Comparison of ENCODE assay signal across 17 mouse cellular contexts in genomic region chr2:77277272-77277671, GRCm38 (mm10). TPM values are rescaled to one million over a fixed set of nuclear protein-coding genes. Genes with fewer than 3 reads are reported as not detected.
A peak's percentile ranks its signal among the peaks of the same experiment; 100 is the strongest.
DNase-seq lines count a peak whose midpoint lies in the region; ATAC-seq lines count a peak whose summit lies in the region.
"Had no signal": no experiment of that assay in that cellular context is flagged by ENCODE, and none has a peak within 500 bp of the region (broad histone marks: within the 10 kb centered on the region; RNA-seq: fewer than 3 reads in every experiment).

No protein-coding gene starts in this region.

- H3K9ac ChIP-seq in kidney, embryonic 16.5 days (replicated peaks; ENCODE audit: low read length), result no peak overlapping the region
- H3K9ac ChIP-seq: embryonic facial prominence, embryonic 13.5 days; forebrain, embryonic 12.5 days; heart, embryonic 12.5 days; hindbrain, embryonic 15.5 days had no signal

- H3K9me3 ChIP-seq in kidney, embryonic 16.5 days (ENCODE audit: low read length), result no peaks in the 10 kb centered on the region
- H3K9me3 ChIP-seq: embryonic facial prominence, embryonic 13.5 days; forebrain, embryonic 12.5 days; hindbrain, embryonic 15.5 days had no signal

- peak overlapping the region; percentile 42 for H3K4me2 ChIP-seq in kidney, embryonic 16.5 days (replicated peaks; ENCODE audit: low read depth, low read length)
- H3K4me2 ChIP-seq: embryonic facial prominence, embryonic 13.5 days; forebrain, embryonic 12.5 days; heart, embryonic 12.5 days; hindbrain, embryonic 15.5 days had no signal

- peak; percentile 57 to 90 for DNase-seq in kidney, adult 8-10 months
- DNase-seq in kidney, postnatal 10 days, result no peak
- peak; percentile 93 for DNase-seq in kidney, adult 9 months
- no peak for DNase-seq in retina, embryonic 14.5 days (ENCODE audit: low spot score)
- no peak for DNase-seq in heart, postnatal 4 days
- DNase-seq: adrenal gland, postnatal 14 days; cerebellum, adult 18-20 months; cerebellum, adult 9-11 months; cerebellum, postnatal 36 days; gastrocnemius, postnatal 14 days had no signal

- peaks cover 43% of the 10 kb centered on the region for H3K4me1 ChIP-seq in kidney, embryonic 16.5 days (ENCODE audit: insufficient read depth, low read length)

- no peaks in the 10 kb centered on the region; the same call in 1 of the 2 replicates for H3K36me3 ChIP-seq in kidney, embryonic 16.5 days (ENCODE audit: insufficient read depth, low read length)
- H3K36me3 ChIP-seq: forebrain, embryonic 12.5 days; heart, embryonic 12.5 days; hindbrain, embryonic 15.5 days had no signal

- WGBS in kidney, embryonic 16.5 days, result 50% methylated on average over 4 of the region's 4 CpGs

- peak overlapping the region; percentile 93 for H3K27ac ChIP-seq in kidney, embryonic 16.5 days (ENCODE audit: low read length)
- H3K27ac ChIP-seq: embryonic facial prominence, embryonic 13.5 days; forebrain, embryonic 12.5 days; hindbrain, embryonic 15.5 days had no signal

- no peak for ATAC-seq in kidney, embryonic 16.5 days (ENCODE audit: low FRiP score, low TSS enrichment)
- ATAC-seq in activated CD4-positive, CD25-positive, alpha-beta regulatory T cell, adult 4 months, result no peak
- ATAC-seq: forebrain, embryonic 16.5 days had no signal

- no peaks in the 10 kb centered on the region for H3K27me3 ChIP-seq in kidney, embryonic 16.5 days (ENCODE audit: insufficient read depth, low read length)
- H3K27me3 ChIP-seq: embryonic facial prominence, embryonic 13.5 days; forebrain, embryonic 12.5 days; heart, embryonic 12.5 days; hindbrain, embryonic 15.5 days had no signal

- peak overlapping the region; percentile 23; the same call in 1 of the 2 replicates for H3K4me3 ChIP-seq in kidney, embryonic 16.5 days (ENCODE audit: low read length)
- H3K4me3 ChIP-seq: embryonic facial prominence, embryonic 13.5 days; forebrain, embryonic 12.5 days; heart, embryonic 12.5 days; hindbrain, embryonic 15.5 days had no signal

RNA-seq across cellular contexts. Expression of gene Sestd1, which starts 3.1 kb away (rescaled TPM):
- 30.0 TPM in 2 replicates for polyA plus RNA-seq in kidney, embryonic 16.5 days (2015; fragmentation: Nextera tagmentation; extraction: Ambion mirVana)
- under 1 TPM in 1 of 2 experiments, not detected in 1; 0.11 TPM for polyA plus RNA-seq in activated CD4-positive, CD25-positive, alpha-beta regulatory T cell, adult 4 months (2017; shearing (Covaris generic))
- total RNA-seq in heart, postnatal 4 days (2021), result 10 to 100 TPM; 31.4 to 33.3 TPM

Comparison
In these comparisons a context has a peak if more than half of its experiments do, and no peak if none do; other contexts are left out.
1. DNase-seq: peak in kidney, adult 8-10 months (2 of 2) and kidney, adult 9 months (single experiment); none in kidney, postnatal 10 days (single experiment), retina, embryonic 14.5 days (single experiment) and heart, postnatal 4 days (single experiment).
2. RNA of gene Sestd1, which starts 3.1 kb away (polyA plus RNA-seq): 30.0 TPM in kidney, embryonic 16.5 days; 0.11 TPM in activated CD4-positive, CD25-positive, alpha-beta regulatory T cell, adult 4 months; every median in the first group is over 10 times any median in the second.